Mouse (Mus musculus): ENCODE data around the gene Slc39a7.

DNA sequence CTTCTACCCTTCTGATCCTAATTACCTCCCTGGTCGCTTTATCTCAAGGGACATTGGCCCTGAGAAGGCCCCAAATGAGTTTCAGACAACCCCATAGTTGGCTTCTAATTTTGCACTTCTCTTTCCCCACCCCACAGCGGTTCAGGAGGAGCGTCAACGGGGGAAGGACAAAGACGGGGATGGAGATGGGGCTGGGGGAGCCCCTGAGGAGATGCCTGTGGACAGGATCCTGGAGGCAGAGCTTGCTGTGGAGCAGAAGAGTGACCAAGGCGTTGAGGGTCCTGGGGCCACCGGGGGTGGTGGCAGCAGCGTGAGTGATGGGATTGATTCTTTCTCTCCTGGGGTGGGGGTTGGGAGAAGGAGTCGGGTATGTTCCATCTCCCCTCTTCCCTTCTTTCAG is 4.0 kb upstream of the Slc39a7 start:
- no peak for TF ChIP-seq CTCF (IDR thresholded peaks at IDR 0.05)
- no peak for TF ChIP-seq EP300 (IDR thresholded peaks at IDR 0.05; ENCODE audit: insufficient read depth, low read depth, low read length)

All from heart, adult 2 months (tissue).